Mouse (Mus musculus): ENCODE measurements around the gene Dusp15.

- TF ChIP-seq ZC3H11A (IDR thresholded peaks at IDR 0.05; ENCODE audit: borderline replicate concordance, low read depth, low read length), result no peak
- TF ChIP-seq CHD2 (IDR thresholded peaks at IDR 0.05; ENCODE audit: low read depth, low read length), result no peak
- no peak for TF ChIP-seq HCFC1 (IDR thresholded peaks at IDR 0.05; ENCODE audit: borderline replicate concordance, insufficient read depth, low read length)
- TF ChIP-seq MAFK (IDR thresholded peaks at IDR 0.05; ENCODE audit: insufficient read depth, low read depth, low read length), result no peak
These were observed 25.5 kb upstream of the Dusp15 start for GRCm38 (mm10) chr2:152976991-152977390.
